ENCODE assay signal across 18 mouse cellular contexts in the genomic region with DNA sequence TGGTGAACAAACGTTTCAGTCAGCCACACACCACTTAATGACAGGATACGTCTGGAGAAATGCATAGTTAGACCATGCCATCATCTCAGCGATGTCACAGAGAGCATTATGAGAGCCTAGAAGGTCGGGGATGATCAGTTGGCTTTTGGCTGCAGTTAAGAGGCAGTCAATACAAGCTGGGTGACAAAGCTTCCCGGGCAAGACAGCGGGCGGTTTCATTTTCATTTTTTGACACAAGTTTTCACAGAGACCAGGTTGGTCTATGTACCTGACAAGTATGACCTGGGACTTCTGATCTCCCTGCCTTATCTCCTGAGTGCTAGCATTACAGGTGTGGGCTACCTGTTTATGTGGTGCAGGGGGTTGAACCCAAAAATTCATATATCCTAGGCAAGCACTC.
"Had no signal": no experiment of that assay in that cellular context is flagged by ENCODE, and none has a peak within 500 bp of the region (broad histone marks: within the 10 kb centered on the region; RNA-seq: fewer than 3 reads in every experiment).

No protein-coding gene starts in this region.

- H3K36me3 ChIP-seq: limb, embryonic 12.5 days; limb, embryonic 15.5 days; liver, embryonic 13.5 days; neural tube, embryonic 12.5 days; neural tube, embryonic 15.5 days had no signal

- H3K27me3 ChIP-seq: limb, embryonic 12.5 days; limb, embryonic 15.5 days; liver, embryonic 13.5 days; neural tube, embryonic 12.5 days; neural tube, embryonic 15.5 days had no signal

- H3K4me1 ChIP-seq: limb, embryonic 12.5 days; limb, embryonic 15.5 days; liver, embryonic 13.5 days; neural tube, embryonic 12.5 days; neural tube, embryonic 15.5 days had no signal

- DNase-seq: kidney, adult 18-20 months; kidney, adult 9 months; kidney, postnatal 14 days; kidney, postnatal 4 days; left cerebral cortex, postnatal 4 days; liver, embryonic 13.5 days; lung, adult 2 months; lung, postnatal 14 days; midbrain, embryonic 14.5 days; right cerebral cortex, adult 18-20 months; right cerebral cortex, postnatal 14 days; right cerebral cortex, postnatal 4 days; thymus, adult 18-20 months; thymus, postnatal 36 days had no signal

- H3K4me3 ChIP-seq: limb, embryonic 12.5 days; limb, embryonic 15.5 days; liver, embryonic 13.5 days; neural tube, embryonic 12.5 days; neural tube, embryonic 15.5 days had no signal

- H3K9me3 ChIP-seq: limb, embryonic 15.5 days; neural tube, embryonic 15.5 days had no signal
